Mouse (Mus musculus) CH12.LX (cell line): ENCODE data around the gene Slc4a5.

Experiments used
- CTCF ChIP-seq, 2 experiments: IDR thresholded peaks in 1 of 2; conservative IDR thresholded peaks in 1 of 2; 2 replicates each; pipeline ENCODE4 v1.5.1; 2011 to 2012; ENCODE audit warnings: low read depth in 2 of 2, low read length in 2 of 2, improper control_type of control experiment in 1 of 2, inconsistent platforms in 1 of 2, mild to moderate bottlenecking in 1 of 2, moderate library complexity in 1 of 2
- MAFK ChIP-seq: IDR thresholded peaks from 2 replicates; pipeline ENCODE4 v1.6.1; 2011; ENCODE audit warnings: low read length, improper control_type of control experiment; ENCODE audit not compliant: insufficient replicate concordance
- POLR2A ChIP-seq: IDR thresholded peaks from 2 replicates; pipeline ENCODE4 v1.6.1; 2011; ENCODE audit warnings: low read depth, mild to moderate bottlenecking, improper control_type of control experiment, low read length
- POLR2AphosphoS2 ChIP-seq: IDR thresholded peaks from 2 replicates; pipeline ENCODE4 v1.6.1; 2011; ENCODE audit warnings: low read depth, low read length, improper control_type of control experiment
- SIN3A ChIP-seq: IDR thresholded peaks from 2 replicates; pipeline ENCODE4 v1.6.1; 2012; ENCODE audit warnings: low read length, improper control_type of control experiment, inconsistent platforms

DNA sequence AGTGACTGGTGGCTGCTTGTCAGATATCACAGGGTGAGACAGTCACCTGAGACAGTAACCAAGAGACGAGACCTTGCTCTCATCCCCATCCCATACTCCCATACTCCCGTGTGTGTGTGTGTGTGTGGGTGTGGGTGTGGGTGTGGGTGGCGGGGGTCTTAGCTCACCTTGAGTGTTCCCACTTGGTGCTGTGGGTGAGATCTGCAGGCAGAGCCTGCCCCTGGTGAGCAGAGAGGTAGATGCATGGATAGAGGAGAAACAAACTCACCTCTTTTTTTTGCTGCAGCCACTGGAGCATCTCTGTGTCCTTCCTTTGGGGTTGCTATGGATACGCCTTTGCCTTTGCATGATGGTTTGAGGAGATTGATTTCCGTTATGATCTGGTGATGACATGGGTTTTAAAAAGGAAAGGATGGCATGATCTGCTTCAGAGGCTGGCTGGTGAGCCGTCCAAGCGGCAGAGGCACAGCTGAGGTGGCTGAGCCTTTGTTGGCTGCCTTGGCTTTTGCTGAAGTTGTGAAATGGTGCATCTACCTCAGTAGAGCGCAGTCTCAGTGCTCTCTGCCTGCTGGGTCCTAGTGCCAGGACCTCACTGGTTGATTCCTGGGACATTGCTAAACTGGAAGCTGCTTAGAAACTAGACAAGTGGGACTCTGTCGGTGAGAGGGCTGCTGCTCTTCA lies 47.2 kb upstream of the Slc4a5 start:
- no peak for TF ChIP-seq POLR2A
- no peak for TF ChIP-seq SIN3A
- no peak for TF ChIP-seq MAFK
- TF ChIP-seq POLR2AphosphoS2, result no peak
- no peak for TF ChIP-seq CTCF (conservative IDR thresholded peaks at IDR 0.05 in 1 of 2, IDR thresholded peaks at IDR 0.05 in 1 of 2; ENCODE audit: low read depth in 2 of 2, low read length in 2 of 2)
